Mouse (Mus musculus): ENCODE data around the gene Fgfr1op2.

GRCm38 (mm10) chr6:146576903-146577302 is at the start of gene Fgfr1op2:
- TF ChIP-seq GATA1 (IDR thresholded peaks at IDR 0.05; ENCODE audit: low read length): no peak
- no peak for TF ChIP-seq TAL1 (IDR thresholded peaks at IDR 0.05; ENCODE audit: low read length)
